Mouse (Mus musculus) liver, embryonic 14.5 days (tissue): ENCODE data around the gene Wdr5. TPM values are rescaled to one million over a fixed set of nuclear protein-coding genes. Genes with fewer than 3 reads are reported as not detected.

Experiments used
- ATAC-seq: fragments of 200-750 bp; cut with Nextera tagmentation; 2 replicates; pipeline ENCODE4 v1.8.0; 2017; ENCODE audit warnings: moderate number of reproducible peaks, mild to moderate bottlenecking, moderate library complexity; ENCODE audit not compliant: insufficient read depth
- DNase-seq, 3 experiments: peaks; one replicate each; pipeline ENCODE4 v3.0.0-alpha.2; 2012 to 2013; ENCODE audit warnings: low read depth in 3 of 3, low spot score in 3 of 3
- H3K27ac ChIP-seq: fragments of 300-500 bp; sonication (generic); 2 replicates; pipeline ENCODE4 v1.5.1; 2014; ENCODE audit warnings: moderate library complexity, mild to moderate bottlenecking, control low read depth, inconsistent platforms
- H3K27me3 ChIP-seq: fragments of 300-500 bp; sonication (generic); 2 replicates; pipeline ENCODE4 v1.6.1; 2014; ENCODE audit warnings: mild to moderate bottlenecking, low read length, moderate library complexity; ENCODE audit not compliant: control insufficient read depth, insufficient read depth
- H3K36me3 ChIP-seq: fragments of 300-500 bp; sonication (generic); replicated peaks from 2 replicates; pipeline ENCODE4 v1.6.1; 2014; ENCODE audit warnings: low read depth; ENCODE audit not compliant: control insufficient read depth, insufficient read depth
- H3K4me1 ChIP-seq, 2 experiments: fragments of 200-500 bp in 1 of 2; fragments of 300-500 bp in 1 of 2; sonication (generic) in 1 of 2; replicated peaks; 2 replicates each; pipeline ENCODE4 v1.6.1; 2012 to 2014; ENCODE audit warnings: antibody characterized with exemption in 1 of 2, inconsistent platforms in 1 of 2, low read length in 1 of 2; ENCODE audit not compliant: control insufficient read depth in 2 of 2, insufficient read depth in 2 of 2
- H3K4me2 ChIP-seq: fragments of 300-500 bp; sonication (generic); 2 replicates; pipeline ENCODE4 v1.6.1; 2014; ENCODE audit warnings: low read depth, mild to moderate bottlenecking, control low read depth, moderate library complexity
- H3K4me3 ChIP-seq, 2 experiments: fragments of 200-500 bp in 1 of 2; fragments of 300-500 bp in 1 of 2; sonication (generic) in 1 of 2; 2 replicates each; pipeline ENCODE4 v1.5.1; 2012 to 2014; ENCODE audit warnings: low read depth in 2 of 2, low read length in 2 of 2, mild to moderate bottlenecking in 2 of 2, control low read depth in 1 of 2, inconsistent platforms in 1 of 2, moderate library complexity in 1 of 2; ENCODE audit not compliant: insufficient read depth in 1 of 2
- H3K9ac ChIP-seq: fragments of 300-500 bp; sonication (generic); replicated peaks from 2 replicates; pipeline ENCODE4 v1.6.1; 2014; ENCODE audit warnings: mild to moderate bottlenecking, control low read depth, moderate library complexity
- H3K9me3 ChIP-seq: fragments of 300-500 bp; sonication (generic); 2 replicates; pipeline ENCODE4 v1.6.1; 2016; ENCODE audit warnings: low read length, mixed read lengths; ENCODE audit not compliant: control insufficient read depth
- CTCF ChIP-seq: IDR thresholded peaks from 2 replicates; pipeline ENCODE4 v1.5.1; 2016; ENCODE audit warnings: antibody characterized with exemption, low read depth, control low read depth
- EP300 ChIP-seq: IDR thresholded peaks from 2 replicates; pipeline ENCODE4 v1.6.1; 2016; ENCODE audit warnings: antibody characterized with exemption, low read depth
- WGBS: fragments of 180-500 bp; shearing (Covaris S2); extraction: QIAGEN DNeasy Blood & Tissue Kit; methylation state at CpG from one replicate; pipeline ENCODE4 v1.1.7; 2014; ENCODE audit not compliant: insufficient replicate concordance; 5-methylcytosine and 5-hydroxymethylcytosine counted together
- polyA plus RNA-seq, 2 experiments: library from polyadenylated mRNA; depleted of rRNA in 1 of 2; stranded (reverse) in 1 of 2; unstranded in 1 of 2; fragments of >200 nt; fragmentation: Nextera tagmentation in 1 of 2; extraction: Ambion mirVana in 1 of 2; gene quantifications; 2 replicates each; pipeline versions ENCODE4 v1.2.1 to v1.2.3; 2012 to 2014

The Wdr5 gene
- polyA plus RNA-seq, 2 experiments, result 23.6 to 24.4 TPM

GRCm38 (mm10) chr2:27473061-27473765 is 41.7 kb upstream of the Wdr5 start:
- no peak for ATAC-seq
- Histone ChIP-seq H3K9me3 (no peaks in the 10 kb centered on the region), H3K4me1 (peaks cover 44 to 67% of the 10 kb centered on the region in 2 experiments), H3K27me3 (no peaks in the 10 kb centered on the region), H3K4me3 (peak overlapping the region; percentile 3 to 84; a peak in 2 of 4 replicates), H3K27ac (no peak overlapping the region), H3K36me3 (no peaks in the 10 kb centered on the region), H3K4me2 (peak overlapping the region; percentile 73), H3K9ac (no peak overlapping the region; the same call in 1 of the 2 replicates)
- DNase-seq, result no peak
- TF ChIP-seq CTCF (no peak), EP300 (no peak)
- WGBS, result 56% methylated on average over 7 of the region's 7 CpGs

- Histone ChIP-seq H3K9ac (peak overlapping the region; percentile 79), H3K4me2 (peak overlapping the region; percentile 73), H3K4me3 (peak overlapping the region; percentile 84), H3K27ac (no peak overlapping the region; the same call in 1 of the 2 replicates), H3K27me3 (no peaks in the 10 kb centered on the region), H3K4me1 (peaks cover 44 to 62% of the 10 kb centered on the region in 2 experiments), H3K36me3 (no peaks in the 10 kb centered on the region), H3K9me3 (no peaks in the 10 kb centered on the region)
- WGBS, result 51% methylated on average over 4 of the region's 4 CpGs
- DNase-seq (no peak), ATAC-seq (no peak)
- TF ChIP-seq EP300, result no peak
- no peak for TF ChIP-seq CTCF
These were observed 41.0 kb upstream of the Wdr5 start for GRCm38 (mm10) chr2:27473911-27474310.

- Histone ChIP-seq H3K9me3 (no peaks in the 10 kb centered on the region), H3K9ac (peak overlapping the region; percentile 79), H3K27ac (peak overlapping the region; percentile 63), H3K27me3 (no peaks in the 10 kb centered on the region), H3K4me1 (peaks cover 35 to 54% of the 10 kb centered on the region in 2 experiments), H3K36me3 (no peaks in the 10 kb centered on the region), H3K4me2 (peak overlapping the region; percentile 73), H3K4me3 (peak overlapping the region; percentile 84)
- no peak for TF ChIP-seq EP300
- TF ChIP-seq CTCF, result no peak
- no peak for DNase-seq
- peak; percentile 14; the same call in 1 of the 2 replicates for ATAC-seq
- under 1% methylated on average over 69 of the region's 84 CpGs for WGBS
These were observed 40.1 kb upstream of the Wdr5 start for GRCm38 (mm10) chr2:27474621-27475484.

GRCm38 (mm10) chr2:27475495-27476302 is 39.3 kb upstream of the Wdr5 start:
- no peaks in the 10 kb centered on the region for H3K9me3 ChIP-seq
- H3K9ac ChIP-seq, result peak overlapping the region; percentile 79
- WGBS, result under 1% methylated on average over 90 of the region's 96 CpGs
- peak overlapping the region; percentile 73 for H3K4me2 ChIP-seq
- ATAC-seq, result peak; percentile 92
- H3K4me3 ChIP-seq, result peak overlapping the region; percentile 84
- TF ChIP-seq CTCF, result no peak
- DNase-seq, result peak; percentile 77 to 79 (median 78)
- peaks cover 29 to 45% of the 10 kb centered on the region in 2 experiments for H3K4me1 ChIP-seq
- peak overlapping the region; percentile 74 for H3K27ac ChIP-seq
- no peaks in the 10 kb centered on the region for H3K27me3 ChIP-seq
- H3K36me3 ChIP-seq, result no peaks in the 10 kb centered on the region
